Mouse (Mus musculus): ENCODE measurements around the gene Gm36864.
A peak's percentile ranks its signal among the peaks of the same experiment; 100 is the strongest.
"Not testable (repeated sequence)": the region's sequence is repeated elsewhere in the genome, so short reads cannot be mapped to it uniquely, and the experiment has no call there.

The Gm36864 gene

GRCm38 (mm10) chr7:44235909-44236308 lies at the start of gene Gm36864:
Gene Gm36864 (plus strand): TSS chr7:44236177.
- DNase-seq (ENCODE audit: low spot score): no peak

- not testable (repeated sequence) for DNase-seq (ENCODE audit: low spot score)
Measured at GRCm38 (mm10) chr7:44186516-44186915, 49.5 kb upstream of the Gm36864 start.

GRCm38 (mm10) chr7:44187936-44188335 lies 48.0 kb upstream of the Gm36864 start, which contains the start of gene Klk1b24:
Gene Klk1b24 (plus strand): TSS chr7:44188236.
- DNase-seq (ENCODE audit: low spot score): not testable (repeated sequence)

GRCm38 (mm10) chr7:44193466-44193865 lies 42.5 kb upstream of the Gm36864 start:
- DNase-seq (ENCODE audit: low spot score): not testable (repeated sequence)

- DNase-seq (ENCODE audit: low spot score): no peak
Measured at GRCm38 (mm10) chr7:44197891-44198290, 38.1 kb upstream of the Gm36864 start, which contains the start of gene Klk1b3. Gene Klk1b3 (plus strand): TSS chr7:44198191.

- not testable (repeated sequence) for DNase-seq (ENCODE audit: low spot score)
Measured at GRCm38 (mm10) chr7:44207135-44207534, 28.8 kb upstream of the Gm36864 start, which contains the start of gene Klk1b4. Gene Klk1b4 (plus strand): TSS chr7:44207435.

- DNase-seq (ENCODE audit: low spot score): no peak
Measured at GRCm38 (mm10) chr7:44208307-44208706, 27.7 kb upstream of the Gm36864 start.

GRCm38 (mm10) chr7:44215645-44216044 lies 20.3 kb upstream of the Gm36864 start, which contains the start of gene Klk1b5:
Gene Klk1b5 (plus strand): TSS chr7:44215945.
- no peak for DNase-seq (ENCODE audit: low spot score)

GRCm38 (mm10) chr7:44221601-44222000 lies 14.4 kb upstream of the Gm36864 start:
- not testable (repeated sequence) for DNase-seq (ENCODE audit: low spot score)

GRCm38 (mm10) chr7:44222335-44222734 lies 13.6 kb upstream of the Gm36864 start:
- DNase-seq (ENCODE audit: low spot score): not testable (repeated sequence)

GRCm38 (mm10) chr7:44225076-44225475 lies 10.9 kb upstream of the Gm36864 start, which contains the start of gene Klk1:
Gene Klk1 (plus strand): TSS chr7:44225360.
- DNase-seq (ENCODE audit: low spot score): no peak

GRCm38 (mm10) chr7:44239913-44240312 lies 3.9 kb downstream of the Gm36864 start:
- no peak for DNase-seq (ENCODE audit: low spot score)

GRCm38 (mm10) chr7:44240712-44241111 lies 4.7 kb downstream of the Gm36864 start:
- DNase-seq (ENCODE audit: low spot score): no peak

- no peak for DNase-seq (ENCODE audit: low spot score)
Measured at GRCm38 (mm10) chr7:44241163-44241562, 5.2 kb downstream of the Gm36864 start.

GRCm38 (mm10) chr7:44244080-44244479 lies 8.1 kb downstream of the Gm36864 start:
- no peak for DNase-seq (ENCODE audit: low spot score)

GRCm38 (mm10) chr7:44246055-44246983 lies 10.3 kb downstream of the Gm36864 start, which contains the start of the genes 1700028J19Rik and 2410002F23Rik:
Gene 1700028J19Rik (minus strand): TSS chr7:44246695.
Gene 2410002F23Rik (plus strand): TSS chr7:44246722.
- peak; percentile 90 for DNase-seq (ENCODE audit: low spot score)

GRCm38 (mm10) chr7:44246984-44247470 lies 11.1 kb downstream of the Gm36864 start:
- peak; percentile 62 for DNase-seq (ENCODE audit: low spot score)

- DNase-seq (ENCODE audit: low spot score): no peak
Measured at GRCm38 (mm10) chr7:44247971-44248370, 12.0 kb downstream of the Gm36864 start.

GRCm38 (mm10) chr7:44249248-44249647 lies 13.3 kb downstream of the Gm36864 start:
- DNase-seq (ENCODE audit: low spot score): no peak

GRCm38 (mm10) chr7:44250732-44251275 lies 14.8 kb downstream of the Gm36864 start:
- not testable (repeated sequence) for DNase-seq (ENCODE audit: low spot score)

- DNase-seq (ENCODE audit: low spot score): no peak
Measured at GRCm38 (mm10) chr7:44253023-44253616, 17.1 kb downstream of the Gm36864 start.

GRCm38 (mm10) chr7:44254930-44255329 lies 19.0 kb downstream of the Gm36864 start:
- DNase-seq (ENCODE audit: low spot score): peak; percentile 34

Data from MN1 (cell line).